Mouse (Mus musculus) intestine, embryonic 16.5 days (tissue): Measurements from ENCODE around the gene Cops7a. TPM values are rescaled to one million over a fixed set of nuclear protein-coding genes. Genes with fewer than 3 reads are reported as not detected.

Source experiments
- ATAC-seq: fragments of 200-750 bp; cut with Nextera tagmentation; 2 replicates; pipeline ENCODE4 v1.8.0; 2017; ENCODE audit warnings: moderate TSS enrichment, moderate library complexity
- H3K27ac ChIP-seq: fragments of 300-500 bp; sonication (generic); 2 replicates; pipeline ENCODE4 v1.5.1; 2014; ENCODE audit warnings: mild to moderate bottlenecking, low read length
- H3K27me3 ChIP-seq: fragments of 300-500 bp; sonication (generic); replicated peaks from 2 replicates; pipeline ENCODE4 v1.6.1; 2014; ENCODE audit warnings: low read length, control low read depth, mixed read lengths; ENCODE audit not compliant: control insufficient read depth, insufficient read depth
- H3K36me3 ChIP-seq: fragments of 300-500 bp; sonication (generic); 2 replicates; pipeline ENCODE4 v1.6.1; 2014; ENCODE audit warnings: low read length, control low read depth; ENCODE audit not compliant: control insufficient read depth, insufficient read depth
- H3K4me1 ChIP-seq: fragments of 300-500 bp; sonication (generic); 2 replicates; pipeline ENCODE4 v1.6.1; 2014; ENCODE audit warnings: low read length, control low read depth, mixed read lengths; ENCODE audit not compliant: control insufficient read depth, insufficient read depth
- H3K4me2 ChIP-seq: fragments of 300-500 bp; sonication (generic); 2 replicates; pipeline ENCODE4 v1.6.1; 2014; ENCODE audit warnings: low read depth, low read length, control low read depth
- H3K4me3 ChIP-seq: fragments of 300-500 bp; sonication (generic); 2 replicates; pipeline ENCODE4 v1.5.1; 2014; ENCODE audit warnings: mild to moderate bottlenecking, low read length
- H3K9ac ChIP-seq: fragments of 300-500 bp; sonication (generic); 2 replicates; pipeline ENCODE4 v1.6.1; 2014; ENCODE audit warnings: low read depth, low read length
- H3K9me3 ChIP-seq: fragments of 300-500 bp; sonication (generic); 2 replicates; pipeline ENCODE4 v1.6.1; 2016; ENCODE audit warnings: low read length, control low read depth; ENCODE audit not compliant: control insufficient read depth
- WGBS: fragments of 180-500 bp; shearing (Covaris S2); extraction: QIAGEN DNeasy Blood & Tissue Kit; methylation state at CpG from one replicate; pipeline ENCODE4 v1.1.7; 2014; 5-methylcytosine and 5-hydroxymethylcytosine counted together
- polyA plus RNA-seq: library from polyadenylated mRNA; unstranded; fragments of >200 nt; fragmentation: Nextera tagmentation; extraction: Ambion mirVana; gene quantifications from 2 replicates; pipeline ENCODE4 v1.2.1, GENCODE M21; 2015

The Cops7a gene
- polyA plus RNA-seq, 1 experiment from 2014 or later = 176 TPM

GRCm38 (mm10) chr6:124925173-124925793 is 40.1 kb downstream of the Cops7a start:
- Histone ChIP-seq H3K36me3 (no peaks in the 10 kb centered on the region), H3K27me3 (no peaks in the 10 kb centered on the region), H3K27ac (peak overlapping the region; percentile 81), H3K4me1 (peaks cover 33% of the 10 kb centered on the region), H3K4me2 (peak overlapping the region; percentile 44), H3K9me3 (no peaks in the 10 kb centered on the region), H3K4me3 (peak overlapping the region; percentile 24), H3K9ac (peak overlapping the region; percentile 48)
- 12% methylated on average over 12 of the region's 12 CpGs for WGBS
- ATAC-seq = peak; percentile 52

GRCm38 (mm10) chr6:124921539-124921938 is 43.8 kb downstream of the Cops7a start:
- H3K27ac ChIP-seq = peak overlapping the region; percentile 86; the same call in 1 of the 2 replicates
- no peak overlapping the region for H3K4me2 ChIP-seq
- H3K9ac ChIP-seq = no peak overlapping the region
- H3K4me3 ChIP-seq = no peak overlapping the region
- no peak for ATAC-seq
- H3K36me3 ChIP-seq = no peaks in the 10 kb centered on the region
- H3K9me3 ChIP-seq = no peaks in the 10 kb centered on the region
- H3K27me3 ChIP-seq = no peaks in the 10 kb centered on the region
- H3K4me1 ChIP-seq = peaks cover 46% of the 10 kb centered on the region
- WGBS = 63% methylated on average over 4 of the region's 4 CpGs

GRCm38 (mm10) chr6:124920318-124921085 is 44.8 kb downstream of the Cops7a start:
- H3K4me2 ChIP-seq = peak overlapping the region; percentile 37
- 34% methylated on average over 9 of the region's 9 CpGs for WGBS
- ATAC-seq = no peak
- H3K27ac ChIP-seq = peak overlapping the region; percentile 86
- H3K9me3 ChIP-seq = no peaks in the 10 kb centered on the region
- H3K36me3 ChIP-seq = no peaks in the 10 kb centered on the region
- H3K27me3 ChIP-seq = no peaks in the 10 kb centered on the region
- H3K4me1 ChIP-seq = peaks cover 47% of the 10 kb centered on the region
- H3K9ac ChIP-seq = peak overlapping the region; percentile 37
- H3K4me3 ChIP-seq = peak overlapping the region; percentile 23; the same call in 1 of the 2 replicates

GRCm38 (mm10) chr6:124919695-124920317 is 45.5 kb downstream of the Cops7a start, which contains the start of gene Ptms:
Gene Ptms, minus strand, starts transcription at chr6:124920103.
- 3% methylated on average over 13 of the region's 13 CpGs for WGBS
- H3K4me1 ChIP-seq = peaks cover 50% of the 10 kb centered on the region
- H3K9ac ChIP-seq = peak within 1 kb of the TSS; percentile 37

GRCm38 (mm10) chr6:124918890-124919627 is 46.3 kb downstream of the Cops7a start:
- ATAC-seq = no peak
- no peaks in the 10 kb centered on the region for H3K9me3 ChIP-seq
- H3K27me3 ChIP-seq = no peaks in the 10 kb centered on the region
- H3K9ac ChIP-seq = peak overlapping the region; percentile 36
- WGBS = 14% methylated on average over 14 of the region's 14 CpGs
- peak overlapping the region; percentile 93 for H3K4me3 ChIP-seq
- peaks cover 57% of the 10 kb centered on the region for H3K4me1 ChIP-seq
- peaks cover 8% of the 10 kb centered on the region for H3K36me3 ChIP-seq
- peak overlapping the region; percentile 69 for H3K4me2 ChIP-seq
- peak overlapping the region; percentile 99 for H3K27ac ChIP-seq

More at GRCm38 (mm10) chr6:124919695-124920317, 45.5 kb downstream of the Cops7a start, which contains the start of gene Ptms:
- H3K27ac ChIP-seq = peak within 1 kb of the TSS; percentile 99
- no peaks in the 10 kb centered on the region for H3K9me3 ChIP-seq
- peak within 1 kb of the TSS; percentile 23 for H3K4me3 ChIP-seq
- peak within 1 kb of the TSS; percentile 37 for H3K4me2 ChIP-seq
- H3K27me3 ChIP-seq = no peaks in the 10 kb centered on the region
- ATAC-seq = peak; percentile 82
- H3K36me3 ChIP-seq = peaks cover under 1% of the 10 kb centered on the region; the same call in 1 of the 2 replicates

- peak overlapping the region; percentile 69 for H3K4me2 ChIP-seq
- H3K4me1 ChIP-seq = peaks cover 65% of the 10 kb centered on the region
- no peaks in the 10 kb centered on the region for H3K27me3 ChIP-seq
- no peaks in the 10 kb centered on the region for H3K9me3 ChIP-seq
- 11% methylated on average over 7 of the region's 7 CpGs for WGBS
- ATAC-seq = peak; percentile 0; the same call in 1 of the 2 replicates
- H3K4me3 ChIP-seq = peak overlapping the region; percentile 93
- peak overlapping the region; percentile 99 for H3K27ac ChIP-seq
- H3K36me3 ChIP-seq = peaks cover 12% of the 10 kb centered on the region
- H3K9ac ChIP-seq = peak overlapping the region; percentile 98
Measured at GRCm38 (mm10) chr6:124918331-124918690, 47.0 kb downstream of the Cops7a start.

- peak overlapping the region; percentile 98 for H3K9ac ChIP-seq
- under 1% methylated on average over 75 of the region's 89 CpGs for WGBS
- H3K36me3 ChIP-seq = peaks cover 17% of the 10 kb centered on the region
- H3K4me2 ChIP-seq = peak overlapping the region; percentile 69
- peak overlapping the region; percentile 99 for H3K27ac ChIP-seq
- peak; percentile 58 for ATAC-seq
- peaks cover 70% of the 10 kb centered on the region for H3K4me1 ChIP-seq
- H3K9me3 ChIP-seq = no peaks in the 10 kb centered on the region
- H3K27me3 ChIP-seq = no peaks in the 10 kb centered on the region
- H3K4me3 ChIP-seq = peak overlapping the region; percentile 93
Measured at GRCm38 (mm10) chr6:124917518-124918330, 47.6 kb downstream of the Cops7a start.

GRCm38 (mm10) chr6:124916695-124917517 is 48.4 kb downstream of the Cops7a start:
- H3K4me1 ChIP-seq = peaks cover 69% of the 10 kb centered on the region
- H3K4me2 ChIP-seq = peak overlapping the region; percentile 93
- H3K27ac ChIP-seq = peak overlapping the region; percentile 99
- no peaks in the 10 kb centered on the region for H3K9me3 ChIP-seq
- no peaks in the 10 kb centered on the region for H3K27me3 ChIP-seq
- ATAC-seq = peak; percentile 69
- WGBS = under 1% methylated on average over 46 of the region's 67 CpGs
- H3K9ac ChIP-seq = peak overlapping the region; percentile 98
- H3K4me3 ChIP-seq = peak overlapping the region; percentile 93
- peaks cover 17% of the 10 kb centered on the region for H3K36me3 ChIP-seq
